Mouse (Mus musculus) brain, adult 10 weeks (tissue): Measurements from ENCODE around the gene Gpr146. TPM values are rescaled to one million over a fixed set of nuclear protein-coding genes. Genes with fewer than 3 reads are reported as not detected.

Source experiments
- polyA plus RNA-seq: library from polyadenylated mRNA; stranded (reverse); fragments of 350-450 nt; fragmentation: Illumina TruSeq; extraction: RNeasy Lipid Tissue Mini Kit (QIAGEN cat#74804); gene quantifications from one replicate; pipeline ENCODE4 v1.2.3, GENCODE M21; 2015; ENCODE audit warnings: low read depth, low replicate concordance

Gpr146 gene
- polyA plus RNA-seq, result 12.4 TPM

GRCm38 (mm10) chr5:139377468-139378270 is at the start of gene Gpr146:
Gene Gpr146 (plus strand): TSS chr5:139377697.

DNA sequence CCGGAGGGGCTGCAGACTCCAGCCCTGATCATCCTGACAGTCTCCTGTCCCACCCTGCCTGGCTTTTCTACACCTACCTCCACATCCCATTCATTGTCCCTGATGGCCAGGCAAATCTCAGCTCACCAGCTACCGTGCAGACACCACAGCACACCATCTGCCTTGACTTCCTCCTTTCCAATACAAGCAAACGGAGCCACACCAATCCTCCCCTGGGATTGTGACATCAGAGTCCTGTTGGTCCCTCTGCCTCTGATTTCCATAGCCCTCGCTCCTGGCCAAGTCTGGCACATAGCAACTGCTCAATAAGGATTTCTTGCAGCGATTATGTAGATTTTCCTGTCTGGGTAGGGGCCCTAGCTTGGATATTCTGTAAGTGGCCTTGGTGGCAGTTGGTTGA is 26.4 kb upstream of the Gpr146 start, which contains the start of gene Cox19:
Gene Cox19 (minus strand): TSS at position 285 of the 400 bp plus-strand sequence.

DNA sequence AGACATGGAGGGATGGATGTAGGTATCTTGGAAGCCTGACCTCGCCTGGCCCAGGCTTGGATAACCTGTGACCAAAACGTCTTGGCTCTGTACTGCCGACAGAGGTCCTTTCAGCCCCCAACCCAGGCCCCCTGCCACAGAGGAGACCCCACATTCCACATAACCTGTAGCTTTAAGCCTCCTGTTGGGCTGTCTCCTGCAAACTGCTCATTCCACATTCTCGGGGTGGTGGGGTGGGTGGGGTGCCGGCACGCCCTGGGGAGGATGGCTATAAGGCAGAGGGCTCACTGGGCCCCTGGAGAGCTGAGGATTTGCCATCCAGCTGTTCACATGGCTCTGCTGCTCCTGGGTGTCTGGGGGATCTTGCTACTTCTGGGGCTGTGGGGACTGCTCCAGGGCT is 25.2 kb upstream of the Gpr146 start, which contains the start of gene Cyp2w1:
Gene Cyp2w1 (plus strand): TSS at position 301 of the 400 bp plus-strand sequence.

GRCm38 (mm10) chr5:139404801-139405401 is 27.4 kb downstream of the Gpr146 start, which contains the start of gene C130050O18Rik:
Gene C130050O18Rik (plus strand): TSS chr5:139405280.

GRCm38 (mm10) chr5:139423026-139423865 is 45.7 kb downstream of the Gpr146 start, which contains the start of gene Gper1:
Gene Gper1 (plus strand): TSS chr5:139423151.

Other genes with a start within 250 kb of the Gpr146 start
- 701 TPM for gene Prkar1b, start 227.7 kb upstream of the Gpr146 start, polyA plus RNA-seq
- 4.3 TPM for gene Dnaaf5, start 227.5 kb upstream of the Gpr146 start, polyA plus RNA-seq
- gene Sun1, start 177.1 kb upstream of the Gpr146 start, polyA plus RNA-seq, result 73.2 TPM
- 77.5 TPM for gene Get4, start 125.4 kb upstream of the Gpr146 start, polyA plus RNA-seq
- 200 TPM for gene Adap1, start 52.1 kb upstream of the Gpr146 start, polyA plus RNA-seq
- 72.4 TPM for gene Cox19, start 26.3 kb upstream of the Gpr146 start, polyA plus RNA-seq
- not detected for gene Cyp2w1, start 25.1 kb upstream of the Gpr146 start, polyA plus RNA-seq
- gene C130050O18Rik, start 27.6 kb downstream of the Gpr146 start, polyA plus RNA-seq, result 0.46 TPM
- 3.6 TPM for gene Gper1, start 45.5 kb downstream of the Gpr146 start, polyA plus RNA-seq
- gene 3110082I17Rik, start 82.8 kb downstream of the Gpr146 start, polyA plus RNA-seq, result 13.5 TPM
- 52.5 TPM for gene Zfand2a, start 106.9 kb downstream of the Gpr146 start, polyA plus RNA-seq
- gene Uncx, start 165.8 kb downstream of the Gpr146 start, polyA plus RNA-seq, result not detected